Mouse (Mus musculus): Measurements from ENCODE around the gene Vmac. TPM values are rescaled to one million over a fixed set of nuclear protein-coding genes. Genes with fewer than 3 reads are reported as not detected.
A peak's percentile ranks its signal among the peaks of the same experiment; 100 is the strongest.

The Vmac gene
- polyA plus RNA-seq, 1 experiment from 2014 or later, result 2.8 TPM

GRCm38 (mm10) chr17:56761077-56761476, 43.3 kb upstream of the Vmac start:
- H3K9me3 ChIP-seq (replicated peaks; ENCODE audit: control insufficient read depth, low read length), result no peaks in the 10 kb centered on the region; the same call in 1 of the 2 replicates
- ATAC-seq (ENCODE audit: low read depth), result no peak
- no peak overlapping the region for H3K4me2 ChIP-seq (ENCODE audit: low read depth, low read length)
- 61% methylated on average over 3 of the region's 3 CpGs for WGBS (ENCODE audit: insufficient replicate concordance)
- no peak overlapping the region for H3K4me3 ChIP-seq (ENCODE audit: low read depth, low read length)
- H3K9ac ChIP-seq (ENCODE audit: low read depth, low read length), result no peak overlapping the region
- peaks cover 14% of the 10 kb centered on the region for H3K27me3 ChIP-seq (ENCODE audit: control insufficient read depth, insufficient read depth, low read depth, low read length)
- peaks cover 61% of the 10 kb centered on the region for H3K4me1 ChIP-seq (ENCODE audit: control insufficient read depth, low read depth, low read length)
- no peak overlapping the region for H3K27ac ChIP-seq (ENCODE audit: low read length)
- H3K36me3 ChIP-seq (ENCODE audit: control insufficient read depth, insufficient read depth), result no peaks in the 10 kb centered on the region

GRCm38 (mm10) chr17:56759261-56759660, 41.4 kb upstream of the Vmac start:
- Histone ChIP-seq H3K4me1 (ENCODE audit: control insufficient read depth, low read depth, low read length) (peaks cover 56% of the 10 kb centered on the region), H3K9me3 (replicated peaks; ENCODE audit: control insufficient read depth, low read length) (no peaks in the 10 kb centered on the region; the same call in 1 of the 2 replicates), H3K27ac (ENCODE audit: low read length) (no peak overlapping the region), H3K4me3 (ENCODE audit: low read depth, low read length) (no peak overlapping the region), H3K27me3 (ENCODE audit: control insufficient read depth, insufficient read depth, low read depth, low read length) (peaks cover 32% of the 10 kb centered on the region), H3K9ac (ENCODE audit: low read depth, low read length) (no peak overlapping the region), H3K4me2 (ENCODE audit: low read depth, low read length) (no peak overlapping the region), H3K36me3 (ENCODE audit: control insufficient read depth, insufficient read depth) (no peaks in the 10 kb centered on the region)
- WGBS (ENCODE audit: insufficient replicate concordance), result 65% methylated on average over 7 of the region's 7 CpGs
- ATAC-seq (ENCODE audit: low read depth), result no peak

- peaks cover 44% of the 10 kb centered on the region for H3K27me3 ChIP-seq (ENCODE audit: control insufficient read depth, insufficient read depth, low read depth, low read length)
- 5% methylated on average over 12 of the region's 12 CpGs for WGBS (ENCODE audit: insufficient replicate concordance)
- H3K9me3 ChIP-seq (replicated peaks; ENCODE audit: control insufficient read depth, low read length), result no peaks in the 10 kb centered on the region; the same call in 1 of the 2 replicates
- ATAC-seq (ENCODE audit: low read depth), result peak; percentile 12; the same call in 1 of the 2 replicates
- H3K4me1 ChIP-seq (ENCODE audit: control insufficient read depth, low read depth, low read length), result peaks cover 45% of the 10 kb centered on the region
- H3K36me3 ChIP-seq (ENCODE audit: control insufficient read depth, insufficient read depth), result no peaks in the 10 kb centered on the region
- peak overlapping the region; percentile 50; the same call in 1 of the 2 replicates for H3K27ac ChIP-seq (ENCODE audit: low read length)
- H3K9ac ChIP-seq (ENCODE audit: low read depth, low read length), result no peak overlapping the region
- H3K4me3 ChIP-seq (ENCODE audit: low read depth, low read length), result no peak overlapping the region; the same call in 1 of the 2 replicates
- H3K4me2 ChIP-seq (ENCODE audit: low read depth, low read length), result peak overlapping the region; percentile 95
Observed at GRCm38 (mm10) chr17:56758132-56758531, 40.3 kb upstream of the Vmac start.

- Histone ChIP-seq H3K27ac (ENCODE audit: low read length) (peak within 1 kb of the TSS; percentile 50), H3K9ac (ENCODE audit: low read depth, low read length) (peak within 1 kb of the TSS; percentile 60), H3K4me2 (ENCODE audit: low read depth, low read length) (peak within 1 kb of the TSS; percentile 95), H3K4me1 (ENCODE audit: control insufficient read depth, low read depth, low read length) (peaks cover 39% of the 10 kb centered on the region), H3K9me3 (replicated peaks; ENCODE audit: control insufficient read depth, low read length) (no peaks in the 10 kb centered on the region; the same call in 1 of the 2 replicates), H3K36me3 (ENCODE audit: control insufficient read depth, insufficient read depth) (no peaks in the 10 kb centered on the region), H3K27me3 (ENCODE audit: control insufficient read depth, insufficient read depth, low read depth, low read length) (peaks cover 49% of the 10 kb centered on the region), H3K4me3 (ENCODE audit: low read depth, low read length) (peak within 1 kb of the TSS; percentile 58)
- ATAC-seq (ENCODE audit: low read depth), result peak; percentile 63
- under 1% methylated on average over 48 of the region's 48 CpGs for WGBS (ENCODE audit: insufficient replicate concordance)
Observed at GRCm38 (mm10) chr17:56757416-56758123, 39.7 kb upstream of the Vmac start, which contains the start of gene Nrtn. TSS of gene Nrtn (minus strand) at chr17:56757530.

- Histone ChIP-seq H3K9me3 (replicated peaks; ENCODE audit: control insufficient read depth, low read length) (no peaks in the 10 kb centered on the region; the same call in 1 of the 2 replicates), H3K9ac (ENCODE audit: low read depth, low read length) (peak overlapping the region; percentile 60), H3K4me2 (ENCODE audit: low read depth, low read length) (peak overlapping the region; percentile 95), H3K4me1 (ENCODE audit: control insufficient read depth, low read depth, low read length) (peaks cover 33% of the 10 kb centered on the region), H3K27me3 (ENCODE audit: control insufficient read depth, insufficient read depth, low read depth, low read length) (peaks cover 56% of the 10 kb centered on the region), H3K4me3 (ENCODE audit: low read depth, low read length) (peak overlapping the region; percentile 58), H3K27ac (ENCODE audit: low read length) (no peak overlapping the region), H3K36me3 (ENCODE audit: control insufficient read depth, insufficient read depth) (no peaks in the 10 kb centered on the region)
- ATAC-seq (ENCODE audit: low read depth), result no peak
- WGBS (ENCODE audit: insufficient replicate concordance), result 1% methylated on average over 51 of the region's 51 CpGs
Observed at GRCm38 (mm10) chr17:56756703-56757399, 39.0 kb upstream of the Vmac start.

GRCm38 (mm10) chr17:56754271-56755185, 36.7 kb upstream of the Vmac start:
- 10% methylated on average over 36 of the region's 36 CpGs for WGBS (ENCODE audit: insufficient replicate concordance)
- peaks cover 27% of the 10 kb centered on the region for H3K4me1 ChIP-seq (ENCODE audit: control insufficient read depth, low read depth, low read length)
- no peak overlapping the region for H3K27ac ChIP-seq (ENCODE audit: low read length)
- H3K9me3 ChIP-seq (replicated peaks; ENCODE audit: control insufficient read depth, low read length), result no peaks in the 10 kb centered on the region; the same call in 1 of the 2 replicates
- H3K4me3 ChIP-seq (ENCODE audit: low read depth, low read length), result peak overlapping the region; percentile 6; the same call in 1 of the 2 replicates
- ATAC-seq (ENCODE audit: low read depth), result no peak
- H3K27me3 ChIP-seq (ENCODE audit: control insufficient read depth, insufficient read depth, low read depth, low read length), result peaks cover 77% of the 10 kb centered on the region
- peak overlapping the region; percentile 17; the same call in 1 of the 2 replicates for H3K4me2 ChIP-seq (ENCODE audit: low read depth, low read length)
- H3K36me3 ChIP-seq (ENCODE audit: control insufficient read depth, insufficient read depth), result no peaks in the 10 kb centered on the region
- no peak overlapping the region for H3K9ac ChIP-seq (ENCODE audit: low read depth, low read length)

GRCm38 (mm10) chr17:56753452-56753851, 35.6 kb upstream of the Vmac start:
- Histone ChIP-seq H3K27me3 (ENCODE audit: control insufficient read depth, insufficient read depth, low read depth, low read length) (peaks cover 75% of the 10 kb centered on the region), H3K9me3 (replicated peaks; ENCODE audit: control insufficient read depth, low read length) (no peaks in the 10 kb centered on the region; the same call in 1 of the 2 replicates), H3K4me2 (ENCODE audit: low read depth, low read length) (no peak overlapping the region), H3K9ac (ENCODE audit: low read depth, low read length) (no peak overlapping the region), H3K36me3 (ENCODE audit: control insufficient read depth, insufficient read depth) (no peaks in the 10 kb centered on the region), H3K27ac (ENCODE audit: low read length) (no peak overlapping the region), H3K4me1 (ENCODE audit: control insufficient read depth, low read depth, low read length) (peaks cover 25% of the 10 kb centered on the region), H3K4me3 (ENCODE audit: low read depth, low read length) (no peak overlapping the region)
- no peak for ATAC-seq (ENCODE audit: low read depth)
- WGBS (ENCODE audit: insufficient replicate concordance), result 40% methylated on average over 15 of the region's 15 CpGs

- Histone ChIP-seq H3K4me3 (ENCODE audit: low read depth, low read length) (peak overlapping the region; percentile 41), H3K9me3 (replicated peaks; ENCODE audit: control insufficient read depth, low read length) (no peaks in the 10 kb centered on the region), H3K9ac (ENCODE audit: low read depth, low read length) (no peak overlapping the region), H3K27me3 (ENCODE audit: control insufficient read depth, insufficient read depth, low read depth, low read length) (peaks cover 67% of the 10 kb centered on the region), H3K4me2 (ENCODE audit: low read depth, low read length) (peak overlapping the region; percentile 53), H3K36me3 (ENCODE audit: control insufficient read depth, insufficient read depth) (no peaks in the 10 kb centered on the region), H3K27ac (ENCODE audit: low read length) (no peak overlapping the region), H3K4me1 (ENCODE audit: control insufficient read depth, low read depth, low read length) (peaks cover 7% of the 10 kb centered on the region)
- 23% methylated on average over 67 of the region's 71 CpGs for WGBS (ENCODE audit: insufficient replicate concordance)
- peak; percentile 68 for ATAC-seq (ENCODE audit: low read depth)
Observed at GRCm38 (mm10) chr17:56751404-56752072, 33.7 kb upstream of the Vmac start.
